Mouse (Mus musculus): ENCODE data around the gene Ccdc162. TPM values are rescaled to one million over a fixed set of nuclear protein-coding genes. Genes with fewer than 3 reads are reported as not detected.

Ccdc162 gene
- polyA plus RNA-seq, 1 experiment from 2014 or later = 0.51 TPM

DNA sequence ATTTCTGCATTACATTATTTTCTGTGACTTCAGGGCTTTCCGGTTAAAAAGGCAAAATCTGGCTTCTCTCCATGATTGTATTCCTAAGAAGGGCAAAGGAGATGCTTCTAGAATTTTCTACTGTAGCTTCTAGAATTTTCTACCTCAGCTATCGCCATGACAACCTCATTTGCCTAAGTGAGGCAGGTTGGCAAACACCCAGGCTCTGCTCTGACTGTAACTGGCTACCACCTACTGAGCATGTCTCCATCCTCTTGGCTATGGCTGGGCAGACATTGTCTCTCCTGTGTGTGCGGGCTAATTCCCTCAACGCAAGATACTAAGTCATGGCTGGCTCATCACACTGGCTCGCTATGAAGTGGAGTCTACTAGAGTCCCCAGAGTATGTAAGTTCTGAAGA, 30.1 kb upstream of the Ccdc162 start:
- no peak overlapping the region for H3K4me3 ChIP-seq (ENCODE audit: low read depth, low read length)
- 87% methylated on average over 5 of the region's 5 CpGs for WGBS

DNA sequence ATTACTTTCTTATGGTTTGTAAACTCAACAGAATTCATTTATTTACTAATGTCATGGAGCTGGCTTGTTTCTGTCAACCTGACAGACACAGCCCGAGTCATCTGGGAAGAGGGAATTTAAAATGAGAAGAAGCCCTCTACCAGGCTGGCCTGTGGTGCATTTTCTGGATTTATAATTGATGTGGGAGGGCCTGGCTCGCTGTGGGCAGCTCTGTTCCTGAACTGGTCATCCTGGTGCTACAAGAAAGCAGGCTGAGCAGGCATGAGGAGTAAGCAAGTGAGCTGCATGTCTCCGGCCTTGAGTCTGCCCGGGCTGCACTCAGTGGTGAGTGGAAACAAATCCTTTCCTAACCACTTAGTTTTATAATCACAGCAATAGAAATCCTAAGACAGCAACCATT, 27.6 kb upstream of the Ccdc162 start:
- H3K9me3 ChIP-seq (ENCODE audit: control insufficient read depth, low read depth, low read length) = no peaks in the 10 kb centered on the region
- no peaks in the 10 kb centered on the region for H3K27me3 ChIP-seq (ENCODE audit: control insufficient read depth, insufficient read depth, low read length)
- H3K36me3 ChIP-seq (ENCODE audit: control insufficient read depth, insufficient read depth, low read length) = 0 out of 2 replicates have a peak, but pooled peaks cover 2% of the 10 kb centered on the region
- H3K4me3 ChIP-seq (ENCODE audit: low read depth, low read length) = no peak overlapping the region
- no peak overlapping the region for H3K4me2 ChIP-seq (replicated peaks; ENCODE audit: low read depth, low read length)
- no peaks in the 10 kb centered on the region for H3K4me1 ChIP-seq (ENCODE audit: control insufficient read depth, insufficient read depth, low read length)
- no peak for ATAC-seq (ENCODE audit: insufficient number of reproducible peaks, insufficient read depth, low FRiP score, low read depth)
- no peak overlapping the region for H3K27ac ChIP-seq (ENCODE audit: low read length)
- no peak overlapping the region for H3K9ac ChIP-seq (replicated peaks; ENCODE audit: low read depth, low read length)
- 68% methylated on average over 4 of the region's 4 CpGs for WGBS

More for the DNA sequence above, 30.1 kb upstream of the Ccdc162 start:
- Histone ChIP-seq H3K27me3 (ENCODE audit: control insufficient read depth, insufficient read depth, low read length) (no peaks in the 10 kb centered on the region), H3K9me3 (ENCODE audit: control insufficient read depth, low read depth, low read length) (no peaks in the 10 kb centered on the region), H3K36me3 (ENCODE audit: control insufficient read depth, insufficient read depth, low read length) (0 out of 2 replicates have a peak, but pooled peaks cover 2% of the 10 kb centered on the region), H3K4me2 (replicated peaks; ENCODE audit: low read depth, low read length) (no peak overlapping the region), H3K9ac (replicated peaks; ENCODE audit: low read depth, low read length) (no peak overlapping the region), H3K27ac (ENCODE audit: low read length) (no peak overlapping the region), H3K4me1 (ENCODE audit: control insufficient read depth, insufficient read depth, low read length) (no peaks in the 10 kb centered on the region)
- ATAC-seq (ENCODE audit: insufficient number of reproducible peaks, insufficient read depth, low FRiP score, low read depth) = no peak

DNA sequence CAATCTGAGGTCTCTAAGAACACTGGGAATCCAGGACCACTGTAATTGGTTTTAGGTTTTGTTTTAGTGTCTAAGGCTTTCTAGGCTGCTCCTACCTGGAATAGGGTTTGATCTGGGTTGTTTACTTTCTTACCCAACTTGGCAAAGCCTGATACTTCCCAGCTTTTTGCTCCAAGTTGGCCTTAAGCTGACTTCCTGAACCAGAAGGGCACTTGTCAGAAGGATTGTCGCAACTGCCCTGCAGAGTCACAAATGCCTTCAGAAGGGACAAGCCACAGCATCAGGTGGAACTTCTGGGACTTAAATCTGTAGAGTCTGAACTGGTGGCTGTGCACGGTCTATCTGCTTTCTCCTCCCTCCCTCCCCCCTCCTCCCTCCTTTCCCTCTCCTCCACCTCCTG, 23.8 kb upstream of the Ccdc162 start:
- Histone ChIP-seq H3K9me3 (ENCODE audit: control insufficient read depth, low read depth, low read length) (no peaks in the 10 kb centered on the region), H3K9ac (replicated peaks; ENCODE audit: low read depth, low read length) (no peak overlapping the region), H3K27ac (ENCODE audit: low read length) (no peak overlapping the region), H3K36me3 (ENCODE audit: control insufficient read depth, insufficient read depth, low read length) (0 out of 2 replicates have a peak, but pooled peaks cover 2% of the 10 kb centered on the region), H3K4me2 (replicated peaks; ENCODE audit: low read depth, low read length) (no peak overlapping the region), H3K4me1 (ENCODE audit: control insufficient read depth, insufficient read depth, low read length) (no peaks in the 10 kb centered on the region), H3K4me3 (ENCODE audit: low read depth, low read length) (no peak overlapping the region), H3K27me3 (ENCODE audit: control insufficient read depth, insufficient read depth, low read length) (no peaks in the 10 kb centered on the region)
- no peak for ATAC-seq (ENCODE audit: insufficient number of reproducible peaks, insufficient read depth, low FRiP score, low read depth)
- WGBS = 81% methylated on average over 2 of the region's 2 CpGs

DNA sequence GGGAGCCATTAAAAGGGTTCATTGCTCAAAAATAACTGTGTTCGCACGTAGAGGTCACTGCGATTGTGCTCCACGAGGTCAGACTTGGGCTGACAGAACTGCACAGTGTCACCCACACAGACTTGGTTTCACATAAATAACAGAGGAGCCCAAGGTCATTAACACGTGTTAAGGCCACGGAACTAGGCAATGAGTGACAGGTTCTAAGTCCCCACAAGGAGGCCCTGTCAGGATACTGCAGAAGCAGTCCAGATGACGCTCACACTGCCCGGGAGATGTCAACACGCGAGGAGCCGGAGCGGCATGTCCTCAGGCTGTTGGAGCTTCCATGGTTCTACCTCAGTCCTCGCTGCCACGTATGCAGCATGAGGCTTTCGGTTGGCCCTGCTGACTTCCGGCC, 20.8 kb upstream of the Ccdc162 start:
- Histone ChIP-seq H3K36me3 (ENCODE audit: control insufficient read depth, insufficient read depth, low read length) (no peaks in the 10 kb centered on the region), H3K9ac (replicated peaks; ENCODE audit: low read depth, low read length) (no peak overlapping the region), H3K27me3 (ENCODE audit: control insufficient read depth, insufficient read depth, low read length) (no peaks in the 10 kb centered on the region), H3K4me3 (ENCODE audit: low read depth, low read length) (no peak overlapping the region), H3K9me3 (ENCODE audit: control insufficient read depth, low read depth, low read length) (no peaks in the 10 kb centered on the region), H3K4me2 (replicated peaks; ENCODE audit: low read depth, low read length) (no peak overlapping the region), H3K4me1 (ENCODE audit: control insufficient read depth, insufficient read depth, low read length) (no peaks in the 10 kb centered on the region), H3K27ac (ENCODE audit: low read length) (no peak overlapping the region)
- WGBS = 87% methylated on average over 16 of the region's 16 CpGs
- ATAC-seq (ENCODE audit: insufficient number of reproducible peaks, insufficient read depth, low FRiP score, low read depth) = no peak

DNA sequence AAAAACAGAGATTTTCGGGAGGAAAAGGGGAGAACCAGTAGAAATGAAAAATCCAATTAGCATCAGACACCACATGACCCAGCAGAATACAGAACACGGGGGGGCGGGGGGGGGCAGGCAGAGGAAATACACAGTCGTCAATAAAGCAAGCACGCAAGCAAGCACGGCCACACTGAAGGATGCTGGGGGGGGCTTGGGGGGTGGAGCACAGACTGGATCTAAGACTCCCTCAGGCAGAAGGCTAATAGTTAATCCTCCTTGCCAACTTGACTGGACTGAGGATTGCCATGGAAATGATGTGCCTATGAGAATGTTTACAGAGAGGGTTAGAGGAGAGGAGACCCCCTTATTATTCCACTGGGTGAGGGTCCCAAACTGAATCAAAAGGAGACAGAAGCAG, 19.0 kb upstream of the Ccdc162 start:
- Histone ChIP-seq H3K4me1 (ENCODE audit: control insufficient read depth, insufficient read depth, low read length) (no peaks in the 10 kb centered on the region), H3K9me3 (ENCODE audit: control insufficient read depth, low read depth, low read length) (no peaks in the 10 kb centered on the region), H3K36me3 (ENCODE audit: control insufficient read depth, insufficient read depth, low read length) (peaks cover 2% of the 10 kb centered on the region; the same call in 1 of the 2 replicates), H3K9ac (replicated peaks; ENCODE audit: low read depth, low read length) (no peak overlapping the region), H3K4me2 (replicated peaks; ENCODE audit: low read depth, low read length) (no peak overlapping the region), H3K27ac (ENCODE audit: low read length) (no peak overlapping the region), H3K4me3 (ENCODE audit: low read depth, low read length) (no peak overlapping the region), H3K27me3 (ENCODE audit: control insufficient read depth, insufficient read depth, low read length) (no peaks in the 10 kb centered on the region)
- no peak for ATAC-seq (ENCODE audit: insufficient number of reproducible peaks, insufficient read depth, low FRiP score, low read depth)
- 70% methylated on average over 6 of the region's 6 CpGs for WGBS

DNA sequence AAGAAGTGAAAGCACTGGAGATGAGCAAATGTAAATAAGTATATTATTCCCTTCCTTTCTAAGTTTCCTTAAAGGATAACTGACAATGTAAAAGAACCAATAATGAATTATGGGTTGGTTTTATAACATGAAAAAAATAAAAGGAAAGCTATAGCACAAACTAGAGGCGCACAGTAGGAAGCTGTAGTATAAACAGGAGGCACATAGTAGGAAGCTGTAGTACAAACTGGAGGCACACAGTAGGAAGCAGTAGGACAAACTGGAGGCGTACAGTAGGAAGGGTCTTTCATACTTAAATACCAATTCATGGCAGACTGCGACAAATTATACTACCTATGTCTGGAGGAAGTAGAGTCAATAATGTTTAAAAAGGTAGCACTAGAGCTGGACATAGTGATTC, 16.8 kb upstream of the Ccdc162 start:
- ATAC-seq (ENCODE audit: insufficient number of reproducible peaks, insufficient read depth, low FRiP score, low read depth) = no peak
- Histone ChIP-seq H3K9me3 (ENCODE audit: control insufficient read depth, low read depth, low read length) (no peaks in the 10 kb centered on the region), H3K4me2 (replicated peaks; ENCODE audit: low read depth, low read length) (no peak overlapping the region)

DNA sequence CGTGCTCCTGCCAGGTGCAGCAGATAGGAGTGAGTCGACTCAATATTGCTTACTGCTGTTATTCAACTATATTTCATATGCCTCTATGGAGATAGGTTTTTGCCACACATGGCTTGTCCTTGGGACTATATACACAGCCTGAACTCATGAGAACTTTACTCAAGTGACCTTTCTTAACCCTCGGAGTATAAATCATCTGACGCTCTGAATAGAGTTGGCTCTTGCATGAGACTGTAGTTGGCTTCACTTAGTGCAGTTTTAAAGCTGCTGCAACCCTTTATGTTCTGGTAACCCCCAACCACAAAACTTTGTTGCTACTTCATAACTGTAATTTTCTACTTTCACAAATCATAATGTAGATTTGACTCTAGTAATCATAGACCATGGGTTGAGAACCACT, 15.5 kb upstream of the Ccdc162 start:
- 81% methylated on average over 4 of the region's 4 CpGs for WGBS
- H3K27ac ChIP-seq (ENCODE audit: low read length) = no peak overlapping the region
- ATAC-seq (ENCODE audit: insufficient number of reproducible peaks, insufficient read depth, low FRiP score, low read depth) = no peak
- no peak overlapping the region for H3K4me2 ChIP-seq (replicated peaks; ENCODE audit: low read depth, low read length)
- H3K36me3 ChIP-seq (ENCODE audit: control insufficient read depth, insufficient read depth, low read length) = peaks cover 2% of the 10 kb centered on the region; the same call in 1 of the 2 replicates
- H3K4me3 ChIP-seq (ENCODE audit: low read depth, low read length) = no peak overlapping the region
- no peaks in the 10 kb centered on the region for H3K27me3 ChIP-seq (ENCODE audit: control insufficient read depth, insufficient read depth, low read length)
- H3K4me1 ChIP-seq (ENCODE audit: control insufficient read depth, insufficient read depth, low read length) = no peaks in the 10 kb centered on the region
- H3K9me3 ChIP-seq (ENCODE audit: control insufficient read depth, low read depth, low read length) = no peaks in the 10 kb centered on the region
- H3K9ac ChIP-seq (replicated peaks; ENCODE audit: low read depth, low read length) = no peak overlapping the region

More for the DNA sequence above, 16.8 kb upstream of the Ccdc162 start:
- H3K9ac ChIP-seq (replicated peaks; ENCODE audit: low read depth, low read length) = no peak overlapping the region
- WGBS = 97% methylated on average over 3 of the region's 3 CpGs
- H3K27me3 ChIP-seq (ENCODE audit: control insufficient read depth, insufficient read depth, low read length) = no peaks in the 10 kb centered on the region
- H3K36me3 ChIP-seq (ENCODE audit: control insufficient read depth, insufficient read depth, low read length) = peaks cover 2% of the 10 kb centered on the region; the same call in 1 of the 2 replicates
- H3K4me3 ChIP-seq (ENCODE audit: low read depth, low read length) = no peak overlapping the region
- no peaks in the 10 kb centered on the region for H3K4me1 ChIP-seq (ENCODE audit: control insufficient read depth, insufficient read depth, low read length)
- no peak overlapping the region for H3K27ac ChIP-seq (ENCODE audit: low read length)

DNA sequence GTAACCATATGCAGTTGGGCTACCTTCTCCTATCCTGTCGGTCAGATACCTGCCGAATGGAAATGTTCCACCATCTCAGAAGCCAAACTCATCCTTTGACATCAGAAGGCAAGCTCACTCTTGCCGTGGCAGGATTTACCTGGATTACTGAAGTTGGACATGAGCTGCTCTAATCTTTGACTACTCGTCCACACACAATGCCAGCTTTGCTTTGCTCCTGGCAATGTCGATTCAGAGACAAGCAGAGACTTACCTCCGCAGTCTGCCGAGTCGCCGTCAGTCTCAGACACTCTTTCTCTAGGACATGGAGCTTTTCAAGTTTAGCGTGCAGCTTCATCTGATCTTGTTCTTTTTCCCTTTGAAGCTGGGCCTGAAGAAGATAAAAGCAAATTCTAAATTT, 14.3 kb upstream of the Ccdc162 start:
- Histone ChIP-seq H3K9ac (replicated peaks; ENCODE audit: low read depth, low read length) (no peak overlapping the region), H3K4me2 (replicated peaks; ENCODE audit: low read depth, low read length) (no peak overlapping the region), H3K27ac (ENCODE audit: low read length) (no peak overlapping the region), H3K4me3 (ENCODE audit: low read depth, low read length) (no peak overlapping the region), H3K36me3 (ENCODE audit: control insufficient read depth, insufficient read depth, low read length) (peaks cover 2% of the 10 kb centered on the region; the same call in 1 of the 2 replicates), H3K4me1 (ENCODE audit: control insufficient read depth, insufficient read depth, low read length) (no peaks in the 10 kb centered on the region), H3K9me3 (ENCODE audit: control insufficient read depth, low read depth, low read length) (no peaks in the 10 kb centered on the region), H3K27me3 (ENCODE audit: control insufficient read depth, insufficient read depth, low read length) (no peaks in the 10 kb centered on the region)
- ATAC-seq (ENCODE audit: insufficient number of reproducible peaks, insufficient read depth, low FRiP score, low read depth) = no peak
- 85% methylated on average over 10 of the region's 10 CpGs for WGBS

DNA sequence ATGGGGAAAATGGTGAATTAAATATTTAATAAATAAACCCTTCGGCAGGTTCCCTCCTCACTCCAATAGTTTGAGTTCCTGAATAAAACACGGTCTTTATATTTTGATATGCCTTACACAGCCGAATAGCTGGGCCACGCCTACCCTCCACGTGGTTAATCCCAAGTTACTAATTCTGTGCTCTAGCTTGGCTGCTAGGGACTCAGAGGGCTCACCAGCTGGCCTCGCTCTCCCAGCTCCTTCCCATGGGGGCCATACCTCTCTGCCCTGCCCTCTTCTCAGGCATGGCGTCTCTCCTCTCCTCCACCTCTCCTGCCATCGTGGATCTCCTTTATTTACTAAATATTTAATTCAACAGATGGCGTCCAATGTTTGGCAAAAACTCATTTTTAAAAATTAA, 9.8 kb upstream of the Ccdc162 start:
- Histone ChIP-seq H3K4me2 (replicated peaks; ENCODE audit: low read depth, low read length) (no peak overlapping the region), H3K4me1 (ENCODE audit: control insufficient read depth, insufficient read depth, low read length) (no peaks in the 10 kb centered on the region), H3K9ac (replicated peaks; ENCODE audit: low read depth, low read length) (no peak overlapping the region), H3K4me3 (ENCODE audit: low read depth, low read length) (no peak overlapping the region), H3K27ac (ENCODE audit: low read length) (no peak overlapping the region), H3K9me3 (ENCODE audit: control insufficient read depth, low read depth, low read length) (no peaks in the 10 kb centered on the region), H3K36me3 (ENCODE audit: control insufficient read depth, insufficient read depth, low read length) (peaks cover 2% of the 10 kb centered on the region; the same call in 1 of the 2 replicates), H3K27me3 (ENCODE audit: control insufficient read depth, insufficient read depth, low read length) (no peaks in the 10 kb centered on the region)
- no peak for ATAC-seq (ENCODE audit: insufficient number of reproducible peaks, insufficient read depth, low FRiP score, low read depth)
- 78% methylated on average over 9 of the region's 9 CpGs for WGBS
